Mouse (Mus musculus) MN1 (cell line): ENCODE measurements around the gene Sulf2.
A peak's percentile ranks its signal among the peaks of the same experiment; 100 is the strongest.

Experiments used
- DNase-seq: peaks from one replicate; pipeline ENCODE4 v3.0.0-alpha.2; 2016; ENCODE audit warnings: low spot score

The Sulf2 gene

DNA sequence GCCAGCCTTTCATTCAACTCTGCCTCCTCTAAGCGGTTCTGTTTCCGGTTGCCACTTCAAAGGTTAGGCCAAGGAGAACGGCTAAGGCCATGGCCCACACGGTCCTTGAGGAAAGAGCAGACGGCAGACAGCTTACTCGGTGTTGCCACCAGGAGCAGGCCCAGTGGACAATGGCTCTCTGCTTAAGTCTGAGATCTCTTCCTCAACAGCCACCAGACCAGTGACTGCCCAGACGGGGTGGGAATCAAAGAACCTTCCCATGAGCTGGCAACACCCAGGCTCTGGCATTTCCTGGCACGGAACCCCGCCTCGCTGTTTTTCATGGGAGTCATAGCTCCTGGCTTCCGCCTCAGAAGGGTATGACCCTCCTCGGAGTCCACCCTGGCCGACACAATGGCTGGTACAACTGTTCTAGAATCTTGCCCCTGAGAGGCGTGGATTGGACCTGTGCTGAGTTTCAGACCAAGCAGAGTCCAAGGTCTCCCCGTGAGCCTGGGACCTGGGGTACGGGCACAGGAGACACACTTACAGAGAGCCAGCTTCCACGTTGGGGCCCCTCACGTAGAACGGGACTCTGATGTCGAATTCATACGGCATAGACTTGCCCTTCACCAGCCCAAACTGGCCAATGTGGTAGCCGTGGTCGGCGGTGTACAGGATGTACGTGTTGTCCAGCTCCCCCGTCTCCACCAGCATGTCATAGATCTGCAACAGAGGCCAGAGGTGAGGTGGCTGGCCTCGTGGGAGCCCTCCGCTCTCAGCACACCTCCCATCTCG lies 68.8 kb downstream of the Sulf2 start:
- DNase-seq = no peak

DNA sequence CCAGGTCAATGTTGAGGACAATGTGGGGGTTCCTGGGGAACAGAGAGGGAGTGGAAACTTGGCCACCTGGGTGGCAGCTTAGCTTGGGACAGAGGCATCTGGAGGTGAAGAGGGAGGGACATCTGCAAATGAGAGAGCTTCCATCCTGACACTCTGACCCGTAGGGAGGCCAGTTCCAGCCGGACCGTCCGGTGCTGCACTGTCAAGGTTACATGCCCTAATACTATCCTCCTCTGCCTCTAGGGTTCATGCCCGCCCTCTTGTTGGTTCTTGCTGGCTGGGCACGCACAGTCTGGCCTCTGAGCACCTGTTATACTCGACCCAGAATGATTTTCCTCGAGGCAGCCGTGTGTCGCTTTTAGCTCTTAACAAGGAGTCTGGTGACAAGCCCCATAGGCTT lies 69.7 kb downstream of the Sulf2 start:
- no peak for DNase-seq

DNA sequence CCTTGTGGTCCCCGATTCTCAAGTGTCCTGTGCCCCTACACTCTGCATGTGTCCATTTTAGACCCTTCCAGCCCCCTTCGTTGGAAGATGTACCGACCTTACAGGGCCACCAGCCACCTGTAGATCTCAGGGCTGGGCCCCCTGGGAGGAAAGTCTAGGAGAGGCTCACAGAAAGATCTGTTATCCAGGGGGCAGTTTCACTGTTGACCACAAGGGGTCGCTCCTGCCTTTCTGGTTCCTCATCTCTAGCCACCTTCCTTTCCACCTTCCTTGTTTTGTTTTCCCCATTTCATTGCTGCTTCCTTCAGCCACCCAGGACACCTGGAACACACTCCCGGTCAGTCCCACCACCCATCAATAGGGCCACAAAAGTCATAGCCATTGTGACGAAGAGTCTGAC lies 70.5 kb downstream of the Sulf2 start:
- peak; percentile 69 for DNase-seq

DNA sequence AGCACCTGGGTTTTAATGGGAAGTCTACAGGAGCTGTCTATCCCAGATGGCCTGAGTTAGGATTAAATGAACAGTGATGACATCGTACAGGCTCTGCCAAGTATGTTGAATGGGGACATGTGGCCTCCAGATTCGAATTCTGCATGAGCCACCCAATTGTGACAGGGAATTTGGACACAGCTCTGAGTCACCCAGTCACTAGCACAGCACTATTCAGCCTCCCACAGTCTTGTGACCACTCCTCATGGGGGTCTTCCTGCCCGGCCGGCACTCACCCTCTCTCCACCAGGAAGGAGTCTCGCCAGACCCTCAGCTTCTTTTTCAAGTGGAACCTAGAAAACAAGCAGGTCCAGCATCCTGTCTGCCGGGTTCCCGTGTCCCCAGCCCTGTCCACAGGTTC lies 71.4 kb downstream of the Sulf2 start:
- DNase-seq = peak; percentile 39

DNA sequence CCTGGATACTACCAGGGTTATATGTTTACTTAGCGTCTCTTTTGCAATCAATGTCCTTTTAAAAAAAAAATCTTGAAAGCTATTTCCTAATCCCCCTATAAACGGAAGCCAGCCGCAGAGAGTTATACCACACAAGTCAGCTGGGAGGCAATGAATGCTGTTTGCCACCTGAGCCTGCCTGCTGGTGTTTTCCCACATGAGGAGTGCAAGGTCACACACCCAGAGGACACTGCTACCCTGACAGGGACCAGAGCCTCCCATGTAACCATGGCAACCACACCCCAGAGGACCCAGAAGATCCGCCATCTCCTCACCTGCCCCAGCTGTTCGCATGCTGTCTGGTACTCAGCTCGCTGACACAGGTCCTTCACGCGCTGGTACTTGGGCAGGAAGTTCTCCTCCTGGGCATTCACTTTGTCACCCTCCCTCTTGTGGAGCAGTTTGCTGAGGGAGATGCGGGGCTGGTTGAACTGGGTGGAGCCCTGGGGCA lies 71.9 kb downstream of the Sulf2 start:
- DNase-seq = peak; percentile 41

DNA sequence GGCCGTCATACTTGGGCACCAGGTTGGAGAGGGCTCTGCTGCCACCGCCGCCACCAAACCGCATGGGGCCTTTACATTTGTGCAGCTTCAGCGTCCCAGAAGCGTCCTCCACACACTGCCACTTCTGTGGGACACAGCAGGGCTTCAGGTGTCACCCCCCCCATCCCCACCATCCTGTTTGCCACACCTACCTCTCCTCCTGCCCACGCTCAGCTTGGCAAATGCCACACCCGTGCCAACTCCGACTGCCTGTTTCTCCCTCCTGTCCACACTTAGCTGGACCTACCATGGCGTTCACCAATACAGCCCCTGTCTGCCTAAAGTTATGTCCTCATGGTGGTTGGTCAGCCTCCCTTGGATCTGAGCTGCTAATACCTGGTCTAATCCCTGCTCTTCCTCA lies 72.8 kb downstream of the Sulf2 start:
- DNase-seq = no peak

DNA sequence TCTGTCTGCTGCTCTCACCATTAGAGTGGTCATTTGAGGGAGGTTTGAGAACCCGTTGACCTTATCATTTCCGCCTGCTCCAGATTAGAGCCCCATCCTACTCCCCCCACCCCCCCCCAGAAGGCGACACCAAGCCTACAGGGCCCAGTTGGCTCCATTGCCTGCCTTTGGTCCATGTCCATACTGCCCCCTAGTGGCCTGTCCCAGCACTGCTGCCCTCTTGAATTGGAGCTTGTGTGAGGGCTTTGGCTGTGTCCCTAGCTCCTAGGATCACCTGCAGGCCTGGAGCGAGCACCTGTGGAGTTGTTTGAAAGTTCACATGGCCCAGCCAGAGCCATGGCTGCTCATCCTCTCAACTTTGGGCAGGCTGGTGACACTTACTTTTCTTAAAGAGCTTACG lies 73.3 kb downstream of the Sulf2 start:
- peak; percentile 76 for DNase-seq

DNA sequence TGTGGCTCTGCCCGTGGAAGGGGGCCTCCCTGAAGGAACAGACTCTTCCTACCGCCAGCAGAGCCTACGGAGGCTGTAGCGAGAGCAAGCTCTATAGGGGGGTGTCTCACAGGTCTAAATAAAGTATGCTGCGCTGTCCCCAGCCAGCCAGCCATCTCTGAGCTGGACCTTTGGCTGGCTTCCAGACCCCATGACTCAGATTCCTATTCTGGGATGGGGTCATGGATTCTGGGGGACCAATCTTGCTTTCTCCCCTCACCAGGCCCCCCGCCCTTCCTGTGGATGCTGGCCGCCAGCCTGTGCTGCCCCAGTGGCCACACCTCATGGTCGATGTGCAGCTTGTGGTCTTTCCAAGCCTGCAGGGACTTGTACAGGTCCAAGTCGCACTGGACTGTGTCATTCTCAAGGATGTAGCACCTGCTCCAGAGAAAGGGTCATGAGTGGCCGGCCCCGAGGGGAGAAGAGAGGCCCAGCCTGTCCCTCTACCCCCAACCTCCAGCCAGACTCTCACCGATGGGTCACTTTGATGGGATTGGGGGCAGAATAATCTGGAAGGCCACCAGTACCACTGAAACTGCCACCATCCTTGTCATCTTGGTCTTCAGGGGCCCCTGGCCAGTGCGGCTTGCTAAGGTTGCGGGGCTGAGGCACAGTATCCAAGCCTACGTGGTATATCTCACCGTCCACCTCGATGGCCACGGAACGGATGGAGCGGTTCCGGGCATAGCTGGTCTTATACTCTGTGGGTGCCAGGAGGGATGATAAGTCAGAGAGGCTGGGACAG lies 74.3 kb downstream of the Sulf2 start:
- DNase-seq = peak; percentile 61

DNA sequence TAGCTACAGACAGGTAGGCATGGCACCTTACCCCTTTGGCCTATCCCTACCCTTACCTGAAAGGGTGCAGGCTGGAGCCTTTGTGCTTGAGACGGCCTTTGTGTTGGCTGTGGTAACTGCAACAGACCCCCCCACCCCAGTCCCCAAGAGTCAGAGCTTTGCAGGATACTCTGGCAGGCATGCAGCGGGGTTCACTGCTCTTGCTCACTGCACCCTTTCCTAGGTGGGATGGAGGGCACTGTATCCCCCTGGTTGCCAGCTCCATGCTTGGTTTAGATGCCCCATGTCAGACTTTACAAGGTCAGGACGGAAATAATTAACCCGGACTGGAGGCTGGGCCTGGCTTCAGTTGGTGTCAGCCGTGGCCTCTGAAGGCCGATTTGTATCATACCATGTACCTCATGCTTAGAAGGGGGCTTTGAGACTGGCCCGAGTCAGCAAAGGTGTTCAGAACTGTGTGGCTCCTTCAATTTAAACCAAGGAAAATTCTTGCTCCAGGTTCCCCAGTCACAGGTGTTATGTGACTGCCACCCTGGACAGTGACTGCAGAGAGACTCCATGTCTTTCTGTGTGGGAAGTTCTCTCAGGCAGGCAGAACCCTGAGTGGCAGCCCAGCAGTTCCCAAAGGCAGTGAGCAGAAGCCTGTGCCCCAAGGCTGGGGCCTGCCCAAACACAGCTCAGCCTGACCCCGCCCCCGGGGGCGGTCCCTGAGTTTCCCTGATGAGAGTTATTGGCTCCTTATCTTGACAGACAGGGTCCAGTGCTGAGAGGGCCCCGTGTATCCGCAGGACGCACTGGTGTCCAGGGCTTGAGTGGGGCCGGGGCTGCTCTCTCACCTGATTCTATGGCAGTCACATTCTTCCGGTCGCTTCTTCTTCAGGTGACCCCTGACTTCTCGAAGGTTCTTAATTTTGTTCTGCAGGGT lies 75.2 kb downstream of the Sulf2 start:
- DNase-seq = peak; percentile 91

DNA sequence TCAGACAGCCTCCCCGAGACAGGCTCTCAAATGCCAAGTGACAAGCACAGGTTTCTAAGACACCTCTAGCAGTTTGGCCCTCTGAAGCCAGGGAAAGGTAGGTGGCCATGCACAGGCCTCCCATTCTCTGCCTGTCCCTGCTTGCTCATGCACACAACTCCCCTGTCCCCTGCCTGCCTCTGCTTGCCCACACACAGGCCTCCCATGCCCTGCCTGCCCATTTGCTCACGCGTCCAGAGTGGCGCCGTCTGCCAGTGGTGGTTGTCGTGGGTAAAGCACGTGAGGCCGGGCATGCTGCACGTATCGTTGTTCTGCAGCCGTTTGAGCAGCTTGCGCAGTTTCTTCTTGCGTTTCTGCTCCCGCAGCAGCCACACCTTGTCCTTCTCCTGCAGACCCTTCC lies 76.2 kb downstream of the Sulf2 start:
- DNase-seq = no peak

DNA sequence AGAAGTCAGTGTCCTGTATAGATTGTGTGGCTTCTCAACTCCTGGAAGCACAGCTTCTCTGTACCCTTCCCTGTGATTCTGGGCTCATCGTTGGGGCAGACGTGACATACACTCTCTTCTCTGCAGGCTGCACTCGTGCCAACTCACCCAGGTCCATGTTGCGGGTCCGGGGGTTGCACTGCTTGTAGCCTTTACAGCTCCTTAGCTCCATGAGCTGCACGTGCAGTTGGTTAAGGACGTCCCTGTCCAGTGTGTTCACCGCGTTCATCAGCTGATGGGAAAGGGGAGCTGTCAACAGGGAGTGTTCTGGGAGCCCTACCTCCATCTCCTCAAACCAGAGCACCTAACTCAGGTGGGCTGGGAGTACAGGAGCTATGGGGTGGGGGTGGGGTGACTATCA lies 78.1 kb downstream of the Sulf2 start:
- DNase-seq = no peak

DNA sequence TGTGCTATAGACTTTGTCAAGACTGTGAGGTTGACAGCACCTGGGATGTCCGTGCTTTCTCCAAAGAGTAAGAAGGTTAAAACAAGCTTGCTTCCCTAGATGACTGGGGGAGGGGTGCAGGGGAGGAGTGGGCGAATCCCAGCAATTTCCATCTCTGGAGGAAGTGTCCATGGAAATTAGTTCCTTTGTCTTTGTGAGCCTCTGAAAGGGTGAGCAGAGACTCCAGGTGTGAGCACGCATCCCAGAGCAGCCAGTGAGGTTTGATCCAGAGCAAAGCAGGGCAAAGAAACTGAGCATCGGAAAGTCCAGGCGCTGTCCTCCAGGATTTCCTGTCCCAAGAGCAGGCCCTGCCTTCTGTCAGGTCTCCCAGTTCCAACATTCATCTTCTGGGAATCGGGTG lies 81.1 kb downstream of the Sulf2 start:
- DNase-seq = no peak

DNA sequence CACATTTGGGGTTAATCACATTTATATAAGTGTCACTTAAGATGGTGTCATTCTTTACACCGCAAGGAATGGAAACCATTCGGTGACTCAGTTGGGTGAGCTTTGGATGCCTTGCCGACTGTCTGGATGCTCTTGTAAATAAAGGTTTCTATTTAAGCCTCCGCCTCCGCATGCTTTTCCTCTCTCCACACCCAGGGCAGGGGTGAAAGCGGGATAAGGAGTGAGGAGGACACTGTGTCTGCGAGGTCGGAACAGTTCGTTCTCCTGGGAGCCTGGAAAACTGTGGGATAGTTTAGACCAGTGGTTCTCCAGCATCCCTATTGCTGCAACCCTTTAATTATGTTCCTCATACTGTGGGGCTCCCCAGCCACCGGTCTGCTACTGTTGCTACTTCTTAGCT lies 82.4 kb downstream of the Sulf2 start:
- no peak for DNase-seq

DNA sequence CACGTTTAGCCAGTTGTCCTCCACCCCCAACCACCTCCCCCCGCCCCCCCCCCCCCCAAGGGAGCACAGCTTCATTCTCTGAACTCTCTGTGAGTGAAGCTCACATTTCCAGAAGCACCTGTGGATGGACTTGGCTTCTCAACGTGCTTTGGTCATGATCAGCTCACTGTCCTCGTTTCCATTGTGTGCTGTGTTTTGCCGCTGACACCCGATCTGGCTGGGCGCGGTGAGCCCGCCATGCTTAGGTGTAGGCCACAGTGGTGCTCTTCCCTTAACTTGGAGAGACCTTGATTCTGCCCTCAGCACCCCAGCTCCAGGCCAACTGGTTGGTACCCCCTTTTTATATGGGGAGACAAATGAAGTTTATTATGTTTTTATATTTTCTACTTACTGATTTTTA lies 83.6 kb downstream of the Sulf2 start:
- no peak for DNase-seq

DNA sequence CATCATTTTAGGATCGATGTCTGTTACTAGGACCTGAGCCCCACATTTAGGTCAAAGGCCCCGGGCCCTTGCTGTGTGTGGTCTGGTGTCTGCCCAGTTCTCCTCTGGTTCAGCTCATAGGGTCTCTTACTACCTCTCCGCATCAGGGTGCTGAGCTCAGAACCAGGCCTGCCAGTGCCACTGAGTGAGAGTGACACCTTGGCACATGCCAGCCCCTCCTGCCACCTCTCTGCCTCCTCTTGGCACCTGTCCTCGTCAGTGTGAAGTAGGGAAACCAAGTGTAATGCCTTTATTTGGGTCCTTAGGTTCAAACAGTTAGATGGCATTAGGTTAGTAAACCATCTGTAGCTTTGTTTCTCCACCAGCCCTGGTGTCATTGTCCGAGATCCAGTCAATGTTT lies 84.0 kb downstream of the Sulf2 start:
- DNase-seq = no peak

DNA sequence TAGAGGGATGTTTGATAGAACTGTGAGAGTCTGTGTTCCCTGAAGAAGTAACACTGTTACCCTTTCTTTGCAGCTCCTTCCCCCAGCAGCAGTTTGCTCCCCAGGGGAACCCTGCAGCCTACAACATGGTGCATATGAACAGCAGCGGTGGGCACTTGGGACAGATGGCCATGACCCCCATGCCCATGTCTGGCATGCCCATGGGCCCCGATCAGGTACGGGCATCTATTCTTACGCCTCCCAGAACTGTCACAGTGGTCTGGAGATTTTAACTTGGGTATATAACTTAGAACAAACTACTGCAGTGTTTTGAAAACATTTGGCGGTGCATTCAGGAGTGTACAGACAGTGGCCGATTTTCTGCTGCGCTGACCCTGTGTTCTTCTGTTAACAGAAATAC lies 85.7 kb downstream of the Sulf2 start:
- no peak for DNase-seq

DNA sequence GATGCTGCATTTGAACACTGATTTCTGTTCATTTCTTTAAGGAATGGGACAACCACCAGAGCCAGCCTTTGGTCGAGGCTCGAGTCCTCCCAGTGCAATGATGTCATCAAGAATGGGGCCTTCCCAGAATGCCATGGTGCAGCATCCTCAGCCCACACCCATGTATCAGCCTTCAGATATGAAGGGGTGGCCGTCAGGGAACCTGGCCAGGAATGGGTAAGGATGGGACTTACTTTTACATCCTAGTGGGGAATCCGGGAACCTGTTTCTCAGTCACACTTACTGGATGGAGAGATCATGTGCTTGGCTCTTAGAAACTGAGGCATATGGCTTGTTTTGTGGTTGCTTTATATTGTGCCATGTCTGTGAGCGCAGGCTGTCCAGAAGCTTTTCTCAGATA lies 86.3 kb downstream of the Sulf2 start:
- no peak for DNase-seq

DNA sequence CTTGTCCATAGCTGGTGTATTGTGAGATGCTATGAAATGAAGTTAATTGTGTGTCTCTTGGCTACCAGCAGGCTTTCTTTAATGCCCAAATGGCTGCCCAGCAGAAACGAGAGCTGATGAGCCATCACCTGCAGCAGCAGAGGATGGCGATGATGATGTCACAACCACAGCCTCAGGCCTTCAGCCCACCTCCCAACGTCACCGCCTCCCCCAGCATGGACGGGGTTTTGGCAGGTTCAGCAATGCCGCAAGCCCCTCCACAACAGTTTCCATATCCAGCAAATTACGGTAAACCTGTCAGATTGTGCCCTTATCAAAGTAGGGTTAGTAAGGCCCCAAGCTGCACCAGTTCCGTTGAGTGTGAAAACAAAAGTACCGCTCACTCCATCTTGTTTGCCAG lies 87.2 kb downstream of the Sulf2 start:
- DNase-seq = no peak

DNA sequence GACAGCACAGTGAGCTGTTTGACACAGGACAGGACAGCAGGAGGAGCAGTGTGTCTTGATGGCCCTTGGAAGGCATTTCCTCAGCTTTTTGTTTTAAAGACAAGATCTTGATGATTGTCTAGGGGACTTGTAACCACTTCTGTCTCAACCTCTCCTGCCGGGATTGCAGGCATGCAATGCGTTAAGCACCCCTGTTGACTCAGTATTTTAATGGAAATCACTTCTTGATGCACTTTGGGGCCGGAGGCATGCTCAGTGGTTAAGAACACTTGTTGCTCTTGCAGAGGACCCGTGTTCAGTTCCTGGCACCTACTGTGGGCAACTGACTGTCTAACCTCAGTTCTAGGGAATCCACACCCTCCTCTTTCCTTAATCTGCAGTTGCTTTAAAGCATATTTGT lies 89.0 kb downstream of the Sulf2 start:
- DNase-seq = no peak

DNA sequence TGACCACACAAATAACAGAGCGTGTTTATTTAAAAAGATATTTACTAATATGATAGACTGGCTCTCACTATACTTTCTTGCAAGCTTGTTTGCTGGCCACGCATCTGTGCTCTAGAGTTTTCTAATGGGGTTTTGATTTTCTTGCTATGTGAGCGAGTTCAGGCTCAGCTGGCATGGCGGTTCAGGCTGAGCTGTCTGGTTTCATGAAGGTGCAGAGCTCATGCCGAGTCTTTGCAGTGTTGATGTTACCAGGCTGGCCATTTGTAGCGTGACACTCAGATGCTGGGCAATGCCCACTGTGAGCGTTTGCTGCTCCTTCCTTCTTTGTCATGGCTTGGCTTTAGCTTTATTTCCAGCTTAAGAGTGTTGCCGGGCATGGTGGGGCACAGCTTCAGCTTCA lies 93.0 kb downstream of the Sulf2 start:
- no peak for DNase-seq

DNA sequence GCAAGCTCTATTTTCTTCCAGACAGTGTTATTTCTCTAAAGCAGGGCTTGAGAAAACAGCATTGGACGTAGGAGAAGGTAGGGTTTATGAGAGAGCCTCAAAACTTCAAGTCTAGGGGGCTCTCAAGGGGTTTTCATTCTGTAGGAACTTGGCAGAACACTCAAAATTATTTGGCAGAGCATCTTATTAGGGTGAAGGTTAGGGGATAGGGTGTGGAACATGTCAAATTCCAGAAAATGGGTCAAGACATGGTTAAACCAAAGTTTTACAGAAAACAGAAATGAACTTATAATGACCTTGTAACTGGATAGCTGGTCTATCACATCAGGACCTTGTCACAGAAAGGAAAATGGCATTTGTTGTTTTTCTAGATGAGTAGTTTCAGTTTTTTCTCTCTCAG lies 93.5 kb downstream of the Sulf2 start:
- no peak for DNase-seq

DNA sequence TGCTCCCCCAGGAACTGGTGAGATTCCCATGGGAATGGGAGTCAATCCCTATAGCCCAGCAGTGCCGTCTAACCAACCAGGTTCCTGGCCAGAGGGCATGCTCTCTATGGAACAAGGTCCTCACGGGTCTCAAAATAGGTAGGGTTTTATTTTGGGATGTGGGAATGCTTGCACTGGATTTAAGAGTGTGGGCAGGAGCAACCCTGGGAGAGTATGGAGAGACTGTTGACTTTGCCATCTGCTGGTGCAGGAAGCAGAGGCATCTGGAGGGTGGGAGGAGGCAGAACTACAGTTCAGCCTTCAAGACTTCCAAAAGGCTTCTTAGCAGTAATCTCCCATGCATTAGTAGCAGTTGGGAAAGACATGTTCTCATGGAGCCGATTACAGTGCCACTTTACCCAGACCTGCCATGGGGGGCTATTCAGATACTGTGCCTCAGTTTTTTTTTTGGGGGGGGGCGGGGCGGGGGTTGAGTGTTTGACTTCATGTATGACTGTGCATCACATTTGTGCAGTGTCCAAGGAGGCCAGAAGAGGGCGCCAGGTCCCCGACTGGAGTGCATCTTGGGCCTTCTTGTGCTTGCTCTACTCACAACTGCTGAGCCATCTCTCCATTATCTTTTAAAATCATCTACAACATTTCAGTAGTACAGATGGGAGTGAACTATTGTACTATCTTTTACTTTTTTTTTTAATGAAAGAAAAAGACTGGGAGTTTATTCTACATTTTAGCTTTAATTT lies 95.6 kb downstream of the Sulf2 start:
- no peak for DNase-seq
